Mouse (Mus musculus) gonadal fat pad, adult 2 months (tissue): ENCODE results near the gene Clcn3. TPM values are rescaled to one million over a fixed set of nuclear protein-coding genes. Genes with fewer than 3 reads are reported as not detected.

ENCODE experiments used
- DNase-seq: peaks from one replicate; pipeline ENCODE4 v3.0.0-alpha.2; 2012; ENCODE audit warnings: low read depth
- polyA plus RNA-seq: library from polyadenylated mRNA; depleted of rRNA; stranded (reverse); fragments of >200 nt; gene quantifications from 2 replicates; pipeline ENCODE4 v1.2.3, GENCODE M21; 2012; rRNA removed

The Clcn3 gene
- polyA plus RNA-seq, 1 experiment, result 17.4 TPM

DNA sequence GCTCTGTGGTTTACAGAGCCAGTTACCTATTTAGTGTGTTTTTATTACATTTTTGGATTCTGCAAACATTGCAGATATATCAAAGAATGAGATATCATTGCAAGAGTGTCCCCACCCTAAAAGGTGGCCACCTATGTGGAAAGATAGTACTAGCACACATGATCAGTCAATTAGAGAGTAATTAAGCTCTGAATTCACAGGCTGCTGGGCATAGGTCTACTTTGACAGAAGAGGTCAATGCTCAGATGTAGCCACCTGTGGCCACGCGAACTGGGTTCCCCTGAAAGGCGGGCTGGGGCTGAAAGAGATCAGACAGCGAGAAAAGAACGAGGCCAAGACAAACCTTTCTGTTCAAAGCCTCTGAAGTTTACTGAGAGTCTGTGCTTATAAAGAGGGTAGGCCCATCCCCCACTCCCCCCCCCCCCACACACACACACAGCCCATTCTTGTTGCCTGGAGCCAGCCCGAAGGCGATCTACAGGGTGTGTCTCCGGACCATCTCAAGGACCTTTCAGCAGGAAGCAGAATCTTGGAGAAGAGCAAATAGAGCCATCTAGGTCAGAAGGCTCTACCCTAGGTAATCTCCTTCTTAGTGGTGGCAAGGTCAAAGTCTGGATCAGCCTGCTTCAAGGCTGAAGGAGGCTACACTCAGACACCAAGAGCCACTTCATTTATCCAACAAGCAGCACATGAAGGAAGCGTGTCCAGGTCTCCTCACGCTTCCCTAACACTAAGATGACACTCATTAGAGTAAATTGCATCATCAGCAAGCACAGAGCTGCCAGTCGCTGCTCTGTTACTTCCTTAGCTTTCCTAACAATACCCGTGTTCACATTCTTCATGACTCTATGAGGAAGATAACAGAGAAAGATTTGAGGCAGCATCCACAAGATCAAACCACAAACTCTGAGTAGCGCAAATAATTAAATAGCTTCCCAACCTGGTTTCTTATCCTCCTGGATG is 112.6 kb downstream of the Clcn3 start:
- no peak for DNase-seq

DNA sequence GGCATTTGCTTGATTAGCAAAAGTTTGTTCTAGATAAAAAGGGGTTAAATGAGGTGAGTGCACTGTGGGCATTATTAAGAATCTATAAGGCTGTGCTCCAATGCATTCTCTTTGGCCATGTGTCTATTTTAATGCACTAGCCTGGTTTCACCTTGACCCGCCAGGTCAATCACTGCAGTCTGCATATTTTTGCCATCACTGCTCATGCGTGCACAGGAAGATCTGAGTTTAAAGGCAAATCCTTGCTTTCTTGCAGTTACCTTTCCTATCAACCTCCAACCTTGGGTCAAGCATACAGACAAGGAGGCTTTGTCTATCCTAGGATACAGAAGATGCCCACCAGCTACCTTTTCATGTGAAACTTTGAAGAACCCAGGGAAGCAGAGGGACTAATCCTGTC is 113.3 kb downstream of the Clcn3 start:
- DNase-seq, result no peak

DNA sequence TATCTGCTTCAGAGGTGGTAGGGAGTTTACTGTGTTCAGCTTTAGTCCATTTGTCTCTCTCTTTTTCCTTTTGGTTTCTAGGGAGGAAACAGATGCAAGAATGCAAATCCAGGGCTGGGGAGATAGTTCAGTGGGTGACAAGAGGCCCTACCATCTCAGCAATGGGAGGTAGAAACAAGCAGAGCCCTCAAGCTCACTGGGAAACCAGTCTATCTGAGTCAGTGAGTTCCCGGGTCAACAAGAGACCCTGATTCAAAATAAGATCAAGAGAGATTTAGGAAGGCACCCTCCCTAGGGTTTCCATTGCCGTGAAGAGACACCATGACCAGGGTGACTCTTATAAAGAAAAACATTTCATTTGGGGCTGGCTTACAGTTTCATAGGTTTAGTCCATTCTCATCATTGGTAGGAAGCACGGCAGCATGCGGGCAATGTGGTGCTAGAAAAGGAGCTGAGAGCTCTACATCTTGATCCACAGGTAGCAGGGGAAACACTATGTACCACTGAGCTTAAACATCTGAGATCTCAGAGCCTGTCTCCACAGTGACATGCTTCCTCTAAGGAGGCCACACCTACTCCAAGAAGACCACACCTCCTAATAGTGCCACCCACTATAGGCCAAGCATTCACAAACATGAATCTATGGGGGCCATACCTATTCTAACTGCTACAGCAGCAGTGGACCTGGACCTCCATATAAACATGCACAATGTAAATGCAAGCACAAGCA is 114.7 kb downstream of the Clcn3 start:
- DNase-seq, result no peak

DNA sequence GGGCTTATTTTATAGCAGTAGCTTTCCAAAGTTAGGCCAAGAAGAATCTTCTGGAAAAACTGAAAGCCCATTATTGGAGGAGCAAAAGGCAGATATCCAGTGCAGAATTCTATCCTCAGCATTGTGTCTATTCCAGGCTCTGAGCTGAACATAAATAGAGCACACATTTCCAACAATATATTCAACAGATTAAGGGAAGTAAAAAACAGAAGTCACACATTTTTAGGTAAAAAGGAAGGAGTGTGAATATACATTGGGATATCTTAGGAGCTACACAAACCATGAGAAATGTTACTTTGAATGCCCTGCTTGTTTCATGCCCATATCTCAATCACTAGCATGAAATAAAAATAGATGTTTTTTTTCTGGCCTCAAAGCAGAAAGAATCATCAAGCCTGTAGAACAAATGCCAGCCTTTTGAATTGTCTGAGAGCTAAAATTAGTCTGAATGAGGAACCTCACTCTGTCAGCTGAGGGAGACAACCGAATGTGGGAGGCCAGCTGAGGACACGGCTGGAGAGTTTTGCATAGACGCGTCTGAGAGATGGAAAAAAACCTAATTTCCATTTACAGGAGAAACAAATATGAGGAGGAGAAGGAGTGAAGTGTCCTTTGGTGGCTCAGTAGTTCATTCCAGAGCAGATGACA is 115.5 kb downstream of the Clcn3 start:
- no peak for DNase-seq

DNA sequence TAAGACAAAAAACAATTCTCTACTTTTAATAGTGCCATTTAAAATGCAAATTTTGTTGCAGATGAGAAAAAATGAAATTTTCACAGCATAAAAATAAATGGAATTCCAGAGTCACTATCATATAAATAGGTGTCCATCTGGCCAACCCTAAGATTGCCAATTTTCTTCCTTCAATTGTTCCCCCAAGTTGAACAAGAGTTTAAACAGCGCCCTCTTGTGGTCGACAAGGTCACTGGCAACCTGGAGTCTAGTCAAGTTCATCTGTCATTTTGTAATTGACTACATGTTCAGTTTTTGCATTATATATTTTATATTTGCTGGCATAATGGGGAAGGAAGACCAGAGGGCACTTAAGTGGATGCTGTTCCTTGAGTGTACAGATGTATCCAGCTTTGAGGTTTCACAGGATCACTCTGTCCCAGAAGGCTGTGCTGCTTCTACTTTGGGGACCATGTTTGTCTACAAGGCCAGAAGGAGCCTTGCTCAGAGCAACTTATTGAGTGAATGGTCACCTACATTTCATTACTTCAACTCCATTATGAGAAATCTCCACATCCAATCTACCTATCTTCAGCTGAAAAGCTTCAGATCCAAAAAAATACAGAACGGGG is 117.5 kb downstream of the Clcn3 start:
- DNase-seq, result no peak

DNA sequence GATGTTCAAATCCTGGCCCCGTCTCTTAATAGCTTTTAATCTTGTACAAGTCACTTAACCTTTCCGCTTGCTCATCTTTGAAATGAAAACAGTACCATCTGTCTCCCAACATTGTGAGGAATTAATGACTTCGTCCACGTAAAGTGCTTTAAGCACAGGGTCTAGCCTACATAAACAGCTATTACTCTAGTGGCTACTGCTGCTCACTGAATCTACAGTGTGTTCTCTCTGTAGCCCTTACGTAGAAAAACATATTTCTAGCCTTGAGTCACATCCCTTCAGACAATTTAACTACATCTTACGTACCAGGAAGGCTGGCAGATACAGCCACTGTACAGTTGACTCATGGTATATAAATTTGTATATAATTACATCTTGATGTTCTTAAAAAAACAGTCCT is 118.2 kb downstream of the Clcn3 start:
- DNase-seq, result no peak

DNA sequence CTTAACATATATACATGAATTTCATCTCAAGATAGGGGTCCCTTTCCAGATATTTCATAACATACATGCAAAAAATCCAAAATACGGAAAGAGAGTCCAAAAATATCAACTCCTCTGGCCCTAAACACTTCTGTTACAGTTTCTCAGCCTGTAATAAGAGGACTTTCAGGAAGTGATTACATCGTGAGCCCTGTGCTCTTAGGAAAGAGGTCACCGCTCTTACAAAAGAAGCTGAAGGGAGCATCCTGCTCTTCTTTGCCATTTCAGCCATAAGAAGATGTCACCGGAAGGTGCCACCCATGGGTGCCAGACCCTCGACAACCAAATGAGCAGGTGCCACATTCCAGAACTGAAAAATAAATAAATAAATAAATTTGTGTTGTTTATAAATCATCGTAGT is 121.3 kb downstream of the Clcn3 start:
- no peak for DNase-seq

DNA sequence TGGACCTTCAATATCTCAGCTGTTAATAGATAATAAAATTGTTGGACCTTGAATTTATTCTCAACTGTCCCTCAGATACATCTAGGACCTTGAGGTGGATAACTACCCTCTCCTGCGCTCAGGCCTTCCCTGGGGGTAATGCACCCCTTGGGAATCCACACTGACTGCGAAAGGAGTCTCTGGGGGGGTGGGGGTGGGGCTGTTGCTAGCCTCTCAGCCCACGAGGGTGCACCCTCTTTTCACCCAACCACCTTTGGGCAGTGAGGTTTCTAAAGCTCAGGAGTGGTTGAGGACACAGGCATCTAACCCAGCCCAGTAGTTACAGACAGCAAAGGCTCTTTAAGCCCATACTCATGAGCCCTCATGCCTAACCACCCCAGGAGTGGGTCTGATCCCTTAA is 122.4 kb downstream of the Clcn3 start:
- no peak for DNase-seq

Other genes with a start within 250 kb of the Clcn3 start
- gene Hpf1, start 92.9 kb downstream of the Clcn3 start, polyA plus RNA-seq, result 8.4 and 9.1 TPM in 2 replicates
- gene Nek1, start 9.9 kb upstream of the Clcn3 start, polyA plus RNA-seq, result 4.7 and 8.2 TPM in 2 replicates
- 12.7 and 16.0 TPM in 2 replicates for gene Sh3rf1, start 240.6 kb upstream of the Clcn3 start, polyA plus RNA-seq